Mouse (Mus musculus): Measurements from ENCODE around the gene Sytl1.
A peak's percentile ranks its signal among the peaks of the same experiment; 100 is the strongest.

Gene Sytl1

DNA sequence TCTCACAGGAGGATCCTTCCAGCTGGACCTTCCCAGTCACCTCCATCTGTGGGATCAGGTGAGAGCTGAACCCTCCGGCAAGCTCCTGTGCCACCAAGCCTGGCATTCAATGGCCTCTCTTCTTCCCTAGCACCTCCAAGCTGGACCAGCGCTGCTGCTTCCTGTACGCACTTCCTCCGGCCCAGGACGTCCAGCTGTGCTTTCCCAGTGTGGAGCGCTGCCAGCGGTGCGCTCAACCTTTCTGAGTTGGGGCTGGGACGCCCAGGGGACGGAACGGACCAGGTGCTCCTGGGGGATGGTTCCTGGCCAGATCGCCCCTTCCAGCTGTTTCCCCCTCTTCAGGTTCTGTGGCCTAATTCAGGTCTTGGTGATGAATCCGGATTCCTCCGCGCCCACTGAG lies 15.8 kb downstream of the Sytl1 start:
- no peak for DNase-seq (ENCODE audit: low spot score)

DNA sequence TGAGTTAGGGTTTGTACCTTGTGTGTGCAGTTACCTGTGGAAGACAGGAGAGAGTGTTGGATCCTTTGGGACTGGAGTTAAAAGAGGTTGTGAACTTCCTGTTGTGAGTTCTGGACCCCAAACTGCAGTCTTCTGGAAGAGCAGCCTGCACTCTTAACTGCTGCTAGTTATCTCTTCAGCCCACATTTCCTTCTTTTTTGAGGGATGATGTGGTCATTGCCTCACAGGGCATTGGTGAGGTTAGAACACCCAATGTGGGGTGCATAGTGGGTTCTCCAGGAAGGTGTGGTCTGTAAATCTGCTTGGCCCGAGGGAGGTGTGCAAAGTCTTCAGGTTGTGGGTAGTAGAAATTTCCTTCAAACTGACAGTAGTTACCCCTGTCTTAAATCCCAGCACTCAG lies 18.6 kb downstream of the Sytl1 start:
- DNase-seq (ENCODE audit: low spot score) = no peak

DNA sequence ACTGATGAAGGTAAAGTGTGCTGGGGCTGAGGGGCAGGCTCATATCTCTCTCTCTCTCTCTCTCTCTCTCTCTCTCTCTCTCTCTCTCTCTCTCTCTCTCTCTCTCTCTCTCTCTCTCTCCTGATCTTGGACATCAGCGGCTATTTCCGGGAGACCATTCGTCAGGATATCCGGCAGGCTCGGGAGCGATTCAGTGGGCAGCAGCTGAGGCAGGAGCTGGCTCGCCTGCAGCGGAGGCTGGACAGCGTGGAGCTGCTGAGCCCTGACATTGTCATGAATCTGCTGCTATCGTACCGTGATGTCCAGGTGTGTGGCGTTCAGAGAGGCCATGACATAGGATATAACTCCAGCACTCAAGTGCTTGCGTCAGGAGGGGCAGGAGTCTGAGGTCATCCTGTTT lies 19.4 kb downstream of the Sytl1 start:
- no peak for DNase-seq (ENCODE audit: low spot score)

DNA sequence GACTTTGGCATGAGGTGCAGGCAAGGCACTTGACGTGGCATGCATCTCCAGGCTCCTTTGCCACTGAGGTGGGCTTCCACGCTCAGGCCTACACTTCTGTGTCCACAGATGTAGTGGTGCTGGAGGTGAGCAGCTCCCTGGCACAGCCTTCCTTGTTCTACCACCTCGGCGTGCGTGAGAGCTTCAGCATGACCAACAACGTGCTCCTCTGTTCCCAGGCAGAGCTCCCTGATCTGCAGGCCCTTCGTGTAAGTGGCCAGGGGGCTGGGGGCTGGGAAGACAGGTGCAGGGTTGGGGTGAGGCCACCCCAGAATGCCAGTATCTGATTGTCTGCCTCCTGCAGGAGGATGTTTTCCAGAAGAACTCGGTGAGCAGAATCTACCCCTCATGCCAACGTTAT lies 20.2 kb downstream of the Sytl1 start:
- no peak for DNase-seq (ENCODE audit: low spot score)

DNA sequence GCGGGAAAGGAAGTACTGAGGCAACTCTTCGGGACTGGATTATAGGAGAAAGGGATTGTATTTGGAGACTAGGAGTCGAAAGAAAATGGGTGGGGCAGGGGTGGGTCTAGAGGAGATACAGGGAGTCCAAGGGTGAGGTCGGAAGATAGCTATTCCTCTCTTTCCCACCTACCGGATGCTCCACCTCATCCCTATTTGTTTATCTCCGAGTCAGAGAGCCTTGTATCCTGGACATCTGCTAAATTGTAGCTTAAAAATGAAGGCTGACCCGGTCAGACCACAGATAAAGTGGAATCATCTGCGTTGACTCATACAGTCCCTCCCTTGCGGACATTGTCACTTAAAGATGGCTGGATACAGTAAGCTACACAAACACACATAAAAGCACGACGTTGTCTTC lies 21.0 kb downstream of the Sytl1 start:
- DNase-seq (ENCODE audit: low spot score) = no peak

DNA sequence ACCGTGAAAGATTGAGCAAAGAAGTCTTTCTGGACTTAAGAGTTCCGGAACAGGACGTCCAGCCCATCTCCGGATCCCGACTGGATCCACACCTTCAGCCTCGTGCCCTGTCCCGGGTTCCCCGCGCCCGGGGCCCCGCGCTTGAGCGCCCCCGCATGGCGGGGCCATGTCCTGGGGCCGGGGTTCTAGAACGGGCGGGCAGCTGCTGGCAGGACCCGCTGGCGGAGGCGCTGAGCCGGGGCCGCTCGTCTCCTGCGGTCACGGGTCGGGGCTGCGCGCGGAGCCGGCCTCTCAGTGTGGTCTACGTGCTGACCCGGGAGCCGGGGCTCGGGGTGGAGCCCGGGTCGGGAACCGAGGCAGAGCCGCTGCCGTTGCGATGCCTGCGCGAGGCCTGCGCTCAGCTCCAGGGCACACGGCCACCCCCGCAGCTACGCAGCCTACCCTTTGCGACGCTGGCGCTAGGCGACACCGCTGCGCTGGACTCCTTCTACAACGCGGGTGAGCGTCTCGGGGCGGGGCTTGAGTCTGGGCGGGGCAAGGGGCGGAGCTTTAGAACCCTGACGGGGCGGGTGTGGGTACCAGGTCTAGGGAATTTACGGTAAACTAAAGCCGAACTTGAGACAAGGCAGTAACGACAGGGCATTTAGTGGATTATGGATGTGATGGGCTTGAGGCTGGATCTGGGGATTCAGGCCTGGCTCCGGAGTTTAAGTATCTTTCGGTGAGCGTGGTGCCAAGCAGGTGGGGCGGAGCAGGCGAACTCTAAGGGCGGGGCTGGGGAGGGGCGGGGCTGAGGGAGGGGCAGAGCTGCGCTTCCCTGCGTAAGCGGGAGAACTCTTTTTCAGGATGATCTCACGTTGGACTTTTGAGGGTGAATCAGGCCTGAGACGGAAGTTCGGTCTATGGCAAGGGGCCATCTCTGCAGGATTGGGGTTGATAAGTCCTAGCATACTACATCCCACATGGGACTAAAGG lies 21.7 kb downstream of the Sytl1 start:
- DNase-seq (ENCODE audit: low spot score) = peak; percentile 62

DNA sequence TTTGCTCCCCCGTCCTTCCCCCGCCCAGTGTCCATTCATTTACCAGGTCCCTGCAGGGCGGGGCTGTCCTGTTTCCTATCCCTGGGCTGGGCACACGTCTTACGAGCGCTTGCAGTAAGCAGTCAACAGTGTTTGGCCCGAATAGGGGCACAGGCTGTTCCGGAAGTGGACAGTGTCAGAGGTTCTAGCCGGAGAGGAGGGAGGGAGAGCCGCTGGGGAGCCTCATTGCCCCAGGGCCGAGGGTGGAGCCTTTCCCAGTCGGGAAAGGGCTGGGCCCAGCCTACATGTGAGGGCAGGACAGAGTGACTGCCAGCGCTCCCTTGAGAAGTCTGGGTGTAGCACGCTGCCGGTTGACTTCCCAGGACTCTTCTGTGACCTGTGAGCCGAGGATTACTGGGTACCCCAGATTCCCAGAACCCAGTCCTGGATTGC lies 22.4 kb downstream of the Sytl1 start, which contains the start of gene Map3k6:
Gene Map3k6, plus strand, starts transcription at position 329 of the 432 bp plus-strand sequence.
- no peak for DNase-seq (ENCODE audit: low spot score)

DNA sequence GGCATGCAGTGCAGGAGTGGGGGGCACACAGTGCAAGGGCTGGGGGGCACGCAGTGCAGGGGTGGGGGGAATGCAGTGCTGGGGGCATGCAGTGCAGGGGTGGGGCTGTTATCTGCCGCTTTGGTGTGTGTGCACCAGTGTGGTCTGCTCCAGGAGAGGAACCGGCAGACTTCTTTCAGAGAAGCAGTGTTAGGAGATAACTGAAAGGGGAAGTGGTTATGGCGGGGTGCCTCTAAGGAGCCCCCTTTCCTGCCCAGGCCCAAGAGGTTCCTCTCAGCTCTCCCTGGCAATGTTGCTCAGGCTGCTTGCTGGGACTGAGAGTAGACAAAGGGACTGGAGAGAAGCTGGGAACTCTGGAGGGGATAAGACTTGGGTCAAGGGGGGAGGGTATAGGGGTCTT lies 25.0 kb downstream of the Sytl1 start:
- no peak for DNase-seq (ENCODE audit: low spot score)

DNA sequence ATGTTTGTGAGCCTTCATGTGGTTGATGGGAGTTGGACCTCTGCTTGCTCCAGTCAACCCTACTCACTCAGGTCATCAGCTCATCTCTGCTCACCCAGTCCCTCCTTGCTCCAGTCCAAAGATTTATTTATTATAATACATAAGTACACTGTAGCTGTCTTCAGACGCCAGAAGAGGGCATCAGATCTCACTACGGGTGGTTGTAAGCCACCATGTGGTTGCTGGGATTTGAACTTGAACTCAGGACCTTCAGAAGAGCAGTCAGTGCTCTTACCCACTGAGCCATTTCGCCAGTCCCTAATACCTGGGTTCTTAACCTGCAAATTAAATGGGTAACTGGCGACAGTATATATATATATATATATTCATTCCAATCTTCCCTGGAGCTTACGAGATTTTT lies 27.5 kb downstream of the Sytl1 start:
- no peak for DNase-seq (ENCODE audit: low spot score)

DNA sequence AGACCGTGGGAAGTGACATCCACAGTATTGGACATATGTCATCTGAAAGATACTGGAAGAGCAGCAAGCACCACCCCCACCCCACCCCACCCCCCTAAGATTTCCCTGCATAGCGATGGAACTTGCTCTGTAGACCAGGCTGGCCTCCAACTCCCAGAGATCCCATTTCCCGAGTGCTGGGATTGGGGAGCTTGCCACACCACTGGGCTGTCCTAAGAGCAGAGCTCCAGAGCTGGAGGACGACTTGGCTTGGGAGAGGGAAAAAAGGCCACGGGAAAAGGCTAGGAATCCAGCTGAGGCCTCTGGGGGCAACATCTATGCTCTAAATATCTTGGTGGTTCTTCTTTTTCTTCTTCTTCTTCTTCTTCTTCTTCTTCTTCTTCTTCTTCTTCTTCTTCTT lies 28.1 kb downstream of the Sytl1 start:
- no peak for DNase-seq (ENCODE audit: low spot score)

DNA sequence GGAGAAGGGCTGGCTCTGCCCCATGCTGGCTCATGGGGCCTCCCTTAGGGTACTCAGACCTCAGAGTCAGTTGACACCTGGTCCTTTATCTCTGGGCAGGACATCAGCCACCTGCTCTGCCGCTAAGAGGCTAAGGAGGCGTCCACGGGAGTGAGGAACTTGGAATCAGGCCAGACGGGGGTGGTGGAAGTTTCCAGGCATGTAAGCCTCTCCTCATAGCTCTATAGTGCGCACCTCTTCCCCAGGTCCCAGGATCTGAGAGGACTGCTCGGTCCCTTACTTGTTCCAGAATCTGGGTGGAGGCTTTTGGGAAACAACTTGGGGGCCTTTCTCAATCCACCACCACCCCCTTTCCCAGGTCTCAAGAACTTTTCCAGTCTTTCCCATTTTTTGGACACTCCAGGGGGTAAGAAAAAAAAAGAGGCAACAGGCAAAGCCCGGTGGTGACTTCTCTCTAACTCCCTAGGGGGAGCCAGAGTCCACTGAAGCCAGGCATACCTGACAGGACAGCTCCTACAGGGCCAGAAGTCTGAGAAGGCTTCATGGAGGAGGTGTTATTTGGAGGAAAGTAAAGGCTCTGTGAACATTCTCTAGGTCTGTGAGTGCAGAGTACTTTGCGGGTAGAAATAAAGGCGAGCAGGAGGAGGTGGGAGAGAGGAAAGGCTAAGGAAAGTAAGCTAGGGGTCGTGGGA lies 29.5 kb downstream of the Sytl1 start:
- DNase-seq (ENCODE audit: low spot score) = no peak

DNA sequence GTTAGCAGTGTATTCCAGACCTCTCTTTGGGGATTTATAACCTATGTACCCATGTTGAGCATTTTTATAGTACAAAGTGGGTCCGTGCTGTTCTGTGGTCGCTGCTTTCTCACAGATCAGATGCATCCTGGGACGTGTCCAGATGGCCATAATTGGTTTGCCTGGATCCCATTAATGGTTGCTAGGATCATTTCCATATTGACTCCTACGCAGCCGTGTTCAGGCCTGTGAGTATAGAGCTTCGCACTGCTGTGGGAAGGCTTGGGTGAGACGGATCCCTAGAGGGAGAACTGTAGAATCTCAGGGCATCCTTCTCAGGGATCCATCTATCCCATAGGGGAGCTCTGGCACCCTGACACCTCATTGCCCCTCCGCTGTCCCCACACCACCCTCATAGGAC lies 33.3 kb downstream of the Sytl1 start:
- no peak for DNase-seq (ENCODE audit: low spot score)

DNA sequence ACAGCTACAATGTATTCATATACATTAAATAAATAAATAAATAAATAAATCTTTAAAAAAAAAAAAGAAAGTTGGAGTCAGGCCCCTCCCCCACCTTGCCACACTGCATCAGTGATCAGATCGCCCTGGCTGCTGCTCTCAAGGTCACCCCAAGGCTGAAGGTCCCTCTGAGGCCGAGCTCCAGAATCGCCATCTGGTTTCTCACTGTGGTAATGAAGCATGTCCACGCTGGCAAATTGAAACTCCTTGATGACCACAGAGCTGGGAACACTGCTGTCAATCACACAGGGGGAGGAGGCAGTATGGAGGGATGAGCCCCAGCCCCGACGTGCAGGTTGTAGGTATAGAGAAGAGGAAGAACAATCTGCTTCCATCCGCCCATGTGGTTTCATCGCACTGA lies 35.3 kb downstream of the Sytl1 start:
- DNase-seq (ENCODE audit: low spot score) = no peak

DNA sequence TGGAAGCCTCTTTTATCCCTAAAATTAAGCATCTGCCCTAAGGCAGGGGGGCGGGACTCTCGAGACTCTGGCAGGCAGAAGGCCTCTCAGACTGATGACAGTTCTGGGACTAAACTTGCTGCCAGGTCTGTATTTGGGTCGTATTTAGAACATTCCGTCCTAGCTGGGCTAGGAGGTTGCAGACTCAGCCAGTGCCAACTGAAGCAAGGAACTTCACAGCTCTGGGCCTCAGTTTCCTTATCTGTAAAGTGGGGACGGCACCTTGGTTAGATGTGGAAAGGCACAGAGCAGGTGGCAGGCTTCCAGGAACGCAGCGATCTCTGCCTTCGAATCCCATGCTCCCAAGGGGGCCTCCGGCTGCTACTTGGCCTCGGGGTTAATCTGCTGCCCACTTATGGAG lies 36.8 kb downstream of the Sytl1 start:
- no peak for DNase-seq (ENCODE audit: low spot score)

DNA sequence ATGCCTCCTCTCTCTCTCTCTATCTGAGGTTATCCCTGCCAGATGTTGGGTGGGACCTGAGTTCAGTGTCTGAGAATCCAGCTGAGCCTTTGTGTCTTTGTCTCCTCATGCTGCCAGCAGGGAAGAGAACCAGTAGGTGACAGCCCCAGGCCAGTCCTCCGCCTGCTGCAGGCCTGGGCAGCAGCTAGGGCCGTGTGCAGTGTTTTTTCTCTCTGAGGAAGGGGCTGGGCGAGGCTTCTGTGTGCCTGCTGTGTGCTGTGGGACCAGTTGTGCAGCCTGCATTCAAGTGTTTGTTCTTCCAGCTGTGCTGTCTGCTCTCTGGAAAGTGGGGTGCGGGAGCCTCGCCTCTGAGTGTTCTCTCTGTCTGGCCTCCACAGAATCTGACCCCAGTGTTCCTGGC lies 39.0 kb downstream of the Sytl1 start:
- DNase-seq (ENCODE audit: low spot score) = no peak

DNA sequence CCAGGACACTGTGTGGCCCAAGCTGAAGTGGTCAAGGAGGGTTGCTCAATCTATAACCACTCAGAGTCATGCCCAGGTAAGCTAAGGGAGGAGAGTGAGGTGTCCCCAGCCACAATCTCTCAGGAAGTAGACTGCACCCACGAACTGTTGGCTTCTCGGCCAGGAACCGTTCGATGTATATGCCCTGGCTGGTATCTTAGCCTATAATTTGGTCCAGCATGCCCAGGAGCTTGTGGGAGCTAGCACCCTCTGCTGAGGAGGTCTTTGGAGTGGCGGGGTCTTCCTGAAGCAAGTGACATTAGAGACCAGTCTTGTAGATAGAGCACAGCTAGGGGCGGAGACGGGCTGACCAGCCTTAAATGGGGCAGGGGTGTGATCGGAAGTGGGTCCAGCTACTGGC lies 41.2 kb downstream of the Sytl1 start:
- no peak for DNase-seq (ENCODE audit: low spot score)

DNA sequence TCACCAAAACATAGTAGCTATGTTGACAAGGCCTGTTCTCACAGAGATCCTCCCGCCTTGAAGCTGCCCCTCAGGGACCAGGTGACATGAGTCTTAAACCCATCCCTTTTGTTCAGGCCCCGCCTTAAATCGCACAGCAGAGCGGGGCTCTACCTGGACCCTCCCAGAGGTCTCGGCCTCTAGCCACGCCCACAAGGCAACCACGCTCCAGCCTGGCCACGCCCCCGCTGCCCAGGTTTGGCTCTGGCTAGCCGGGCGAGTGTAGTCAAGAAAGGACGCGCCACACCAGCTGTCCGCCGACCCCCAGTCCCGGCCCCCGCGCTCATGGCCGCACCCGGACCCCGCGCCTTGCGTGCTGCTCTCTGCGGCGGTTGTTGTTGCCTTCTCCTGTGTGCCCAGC lies 42.3 kb downstream of the Sytl1 start:
- no peak for DNase-seq (ENCODE audit: low spot score)

DNA sequence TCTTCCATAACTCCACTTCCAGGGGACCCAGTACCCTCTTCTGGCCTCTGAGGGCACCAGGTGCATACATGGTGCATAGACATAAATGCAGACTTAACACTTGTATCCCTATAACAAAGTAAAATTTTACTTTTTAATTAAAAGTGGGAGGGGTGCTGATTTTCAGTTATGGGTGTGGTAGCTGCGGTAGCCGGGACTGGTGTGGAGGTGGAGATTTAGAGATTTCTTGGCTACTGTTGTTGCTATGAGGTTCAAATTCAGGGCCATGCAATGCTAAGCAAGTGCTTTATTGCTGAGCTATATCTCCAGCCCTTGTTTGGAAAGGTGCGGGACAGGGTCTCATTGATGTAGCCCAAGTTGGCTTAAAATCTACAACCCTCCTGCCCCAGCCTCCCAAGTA lies 44.2 kb downstream of the Sytl1 start:
- no peak for DNase-seq (ENCODE audit: low spot score)

DNA sequence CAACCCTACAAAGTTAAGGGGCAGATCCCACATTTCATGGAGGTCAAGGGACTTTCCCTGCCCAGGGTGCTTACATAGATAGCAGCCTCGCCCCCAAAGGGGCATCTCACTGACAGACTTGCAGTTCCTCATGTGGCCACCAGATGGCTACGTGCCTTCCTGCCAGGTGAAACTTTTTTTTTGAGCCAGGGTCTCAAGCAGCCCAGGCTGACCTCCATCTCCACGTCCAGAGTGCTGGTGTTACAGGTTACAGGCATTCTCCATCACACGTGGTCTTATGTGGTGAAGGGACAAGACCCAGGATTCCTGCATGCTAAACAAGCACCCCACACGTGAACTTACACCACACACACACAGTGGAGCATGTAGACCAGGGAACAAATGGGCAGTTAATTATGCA lies 45.3 kb downstream of the Sytl1 start:
- DNase-seq (ENCODE audit: low spot score) = no peak

DNA sequence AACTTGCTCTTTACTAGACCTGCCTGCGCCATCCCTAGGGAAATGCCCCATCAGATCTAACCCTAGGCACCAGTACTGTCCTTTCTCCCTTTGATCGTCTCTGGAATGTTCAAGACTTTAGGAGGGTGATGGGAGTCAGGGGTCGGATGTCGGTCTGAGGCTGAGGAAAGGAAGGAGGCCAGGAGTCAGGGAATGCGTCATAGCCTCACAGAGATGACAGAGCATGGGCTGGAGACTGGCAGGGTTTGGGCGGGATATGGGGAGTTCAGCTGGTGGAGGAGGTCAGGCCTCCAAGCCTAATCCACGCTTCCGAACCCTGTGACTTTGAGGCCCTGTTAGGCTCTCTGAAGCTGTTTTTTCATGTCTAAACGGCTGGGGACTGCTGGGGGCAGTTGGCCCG lies 49.3 kb downstream of the Sytl1 start:
- DNase-seq (ENCODE audit: low spot score) = no peak

DNA sequence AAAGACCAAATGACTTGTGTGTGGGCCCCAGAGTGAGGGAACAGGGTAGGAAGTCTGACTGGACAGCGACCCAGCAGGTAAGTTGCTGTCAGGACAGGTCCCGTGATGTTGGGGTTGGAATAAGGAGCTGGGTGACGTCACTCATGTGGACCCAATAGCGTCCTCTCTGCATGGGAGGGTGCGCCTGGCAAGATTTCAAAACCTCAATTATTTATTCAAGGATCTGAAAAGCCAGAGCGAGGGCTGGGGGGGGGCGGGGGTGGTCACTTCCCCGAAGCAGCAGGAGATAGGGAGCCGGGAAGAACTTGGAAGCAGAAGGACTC lies 49.7 kb downstream of the Sytl1 start:
- DNase-seq (ENCODE audit: low spot score) = no peak

DNA sequence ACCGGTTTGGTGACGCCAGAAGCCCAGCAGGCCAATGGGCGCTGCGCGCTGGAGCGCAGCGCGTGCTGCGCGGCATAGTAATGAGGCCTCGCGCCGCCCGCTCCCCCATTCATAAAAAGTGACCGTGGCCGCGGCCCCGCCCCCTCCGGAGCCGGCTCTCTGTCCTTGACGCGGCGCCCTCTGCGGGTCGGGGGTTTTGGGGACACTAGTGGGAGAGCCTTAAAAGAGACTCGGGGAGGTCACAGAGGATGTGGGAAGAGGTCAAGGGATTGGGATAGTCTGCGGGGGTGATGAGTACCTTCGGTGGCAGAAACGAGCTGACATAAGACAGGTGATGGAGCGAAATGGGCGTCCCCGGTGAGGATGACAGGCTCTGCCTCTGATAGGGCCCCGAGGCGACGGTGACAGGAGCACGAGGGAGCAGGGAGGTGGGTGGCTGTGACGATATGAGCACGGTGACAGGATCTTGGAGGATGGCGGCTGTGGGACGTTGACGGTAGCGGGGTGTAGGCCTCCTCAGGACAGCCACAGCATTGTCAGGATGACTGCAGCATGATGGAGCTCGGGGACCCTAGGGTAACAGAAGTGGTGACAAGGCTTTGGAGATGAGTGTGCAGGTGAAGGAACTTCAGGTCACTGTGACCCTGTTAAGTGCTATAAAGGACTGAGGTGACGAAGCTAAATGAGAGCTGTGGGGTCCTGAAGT lies 50.2 kb downstream of the Sytl1 start:
- peak; percentile 44 for DNase-seq (ENCODE audit: low spot score)

All from layer of hippocampus, adult 9-10 months (tissue).